Mouse (Mus musculus): ENCODE data around the gene Speg. TPM values are rescaled to one million over a fixed set of nuclear protein-coding genes. Genes with fewer than 3 reads are reported as not detected.

Gene Speg
- polyA plus RNA-seq, 1 experiment from 2014 or later: 53.4 TPM

DNA sequence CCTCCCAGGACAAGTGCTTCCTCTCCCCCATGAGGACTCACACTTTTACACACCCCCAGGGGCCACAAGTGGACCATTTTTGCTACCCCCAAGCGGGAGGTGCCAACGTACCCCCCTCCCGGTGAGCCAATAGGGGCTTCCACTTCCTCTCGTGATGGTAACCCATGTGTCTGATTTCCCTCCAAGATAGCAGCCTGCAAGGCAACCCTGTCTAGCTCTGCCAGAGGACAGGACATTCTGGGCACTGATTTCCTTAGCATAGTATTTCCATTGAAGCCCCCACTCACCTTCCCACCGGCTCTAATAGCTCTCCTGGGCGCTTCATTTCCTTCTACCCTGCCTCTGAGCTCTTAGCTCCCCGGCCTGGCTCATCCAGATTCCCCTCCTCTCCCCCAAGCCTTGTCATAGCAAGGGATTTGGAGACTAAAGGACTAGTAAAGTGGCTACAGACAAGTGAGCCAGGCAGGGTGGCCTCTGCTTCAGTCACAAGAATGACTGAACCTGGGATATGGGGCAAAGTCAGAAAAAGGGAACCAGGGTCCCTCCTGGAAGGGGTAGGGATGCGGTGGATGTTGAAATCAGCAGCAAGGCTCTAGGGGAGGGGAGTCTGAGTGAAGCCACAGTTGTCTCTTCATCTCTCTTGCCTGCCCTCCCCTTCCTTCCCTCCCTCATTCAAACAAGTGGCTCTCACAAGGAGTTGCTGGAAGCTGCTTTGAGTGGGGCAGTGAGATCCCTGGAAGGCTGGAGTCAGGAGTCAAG, 74.5 kb downstream of the Speg start:
- H3K9ac ChIP-seq (ENCODE audit: low read length): no peak overlapping the region
- 0 out of 4 replicates have a peak overlapping the region, but pooled peaks of 1 of the 2 experiments have one; percentile 31 for H3K4me3 ChIP-seq (ENCODE audit: control insufficient read depth in 1 of 2, insufficient read depth in 1 of 2, low read depth in 1 of 2, low read length in 2 of 2)
- H3K4me1 ChIP-seq (ENCODE audit: control insufficient read depth in 2 of 2, insufficient read depth in 2 of 2, low read length in 2 of 2): peaks cover 26 to 60% of the 10 kb centered on the region in 2 experiments
- H3K9me3 ChIP-seq (ENCODE audit: control insufficient read depth, low read length): no peaks in the 10 kb centered on the region
- no peak overlapping the region for H3K27ac ChIP-seq (replicated peaks in 1 of 2; ENCODE audit: control insufficient read depth in 1 of 2, insufficient read depth in 1 of 2, low read depth in 2 of 2, low read length in 2 of 2)
- 7% methylated on average over 8 of the region's 8 CpGs for WGBS
- ATAC-seq (ENCODE audit: insufficient number of reproducible peaks, insufficient read depth, low FRiP score, low read depth): no peak
- peaks cover 81% of the 10 kb centered on the region for H3K27me3 ChIP-seq (ENCODE audit: control insufficient read depth, insufficient read depth, low read length)
- no peaks in the 10 kb centered on the region for H3K36me3 ChIP-seq (ENCODE audit: control insufficient read depth, insufficient read depth, low read length)
- peak overlapping the region; percentile 64 for H3K4me2 ChIP-seq (ENCODE audit: low read length)

DNA sequence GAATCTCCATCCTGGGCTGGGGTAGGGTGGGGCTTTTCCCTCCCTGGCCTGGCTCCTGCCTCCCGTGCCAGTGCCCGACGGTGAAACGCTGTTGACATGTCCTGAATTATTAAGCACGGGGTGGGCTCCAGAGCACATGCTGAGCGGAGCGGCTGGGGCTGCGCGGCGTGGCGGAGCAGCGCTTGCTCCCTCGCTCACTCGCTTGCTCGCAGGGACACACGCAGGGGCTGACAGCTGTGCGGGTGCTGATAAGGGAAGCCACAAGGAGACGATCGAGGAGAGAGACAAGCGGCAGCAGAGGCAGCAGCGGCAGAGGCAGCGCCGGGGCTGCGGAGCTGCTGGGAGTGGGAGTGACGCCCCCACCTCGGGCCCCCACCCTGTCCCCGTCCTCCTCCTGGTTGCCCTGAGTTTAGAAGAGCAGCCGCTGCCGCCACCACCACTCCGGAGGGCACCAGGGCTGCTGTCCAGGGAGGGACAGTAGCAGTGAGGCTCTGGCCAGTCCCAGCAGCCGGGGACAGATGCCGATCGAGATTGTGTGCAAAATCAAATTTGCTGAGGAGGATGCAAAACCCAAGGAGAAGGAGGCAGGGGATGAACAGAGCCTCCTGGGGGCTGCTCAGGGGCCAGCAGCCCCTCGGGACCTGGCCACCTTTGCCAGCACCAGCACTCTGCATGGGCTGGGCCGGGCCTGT, 75.4 kb downstream of the Speg start, which contains the start of gene Asic4:
TSS of gene Asic4 (plus strand) at position 123 of the 692 bp plus-strand sequence.
- H3K27ac ChIP-seq (replicated peaks in 1 of 2; ENCODE audit: control insufficient read depth in 1 of 2, insufficient read depth in 1 of 2, low read depth in 2 of 2, low read length in 2 of 2): no peak within 1 kb of the TSS
- H3K27me3 ChIP-seq (ENCODE audit: control insufficient read depth, insufficient read depth, low read length): peaks cover 84% of the 10 kb centered on the region
- no peaks in the 10 kb centered on the region for H3K9me3 ChIP-seq (ENCODE audit: control insufficient read depth, low read length)
- H3K36me3 ChIP-seq (ENCODE audit: control insufficient read depth, insufficient read depth, low read length): no peaks in the 10 kb centered on the region
- no peak for ATAC-seq (ENCODE audit: insufficient number of reproducible peaks, insufficient read depth, low FRiP score, low read depth)
- peak within 1 kb of the TSS; percentile 64 for H3K4me2 ChIP-seq (ENCODE audit: low read length)
- WGBS: 1% methylated on average over 35 of the region's 35 CpGs
- H3K4me3 ChIP-seq (ENCODE audit: control insufficient read depth in 1 of 2, insufficient read depth in 1 of 2, low read depth in 1 of 2, low read length in 2 of 2): peak within 1 kb of the TSS; percentile 2 to 31; a peak in 2 of 4 replicates
- peaks cover 23 to 53% of the 10 kb centered on the region in 2 experiments for H3K4me1 ChIP-seq (ENCODE audit: control insufficient read depth in 2 of 2, insufficient read depth in 2 of 2, low read length in 2 of 2)
- H3K9ac ChIP-seq (ENCODE audit: low read length): peak within 1 kb of the TSS; percentile 44; the same call in 1 of the 2 replicates

DNA sequence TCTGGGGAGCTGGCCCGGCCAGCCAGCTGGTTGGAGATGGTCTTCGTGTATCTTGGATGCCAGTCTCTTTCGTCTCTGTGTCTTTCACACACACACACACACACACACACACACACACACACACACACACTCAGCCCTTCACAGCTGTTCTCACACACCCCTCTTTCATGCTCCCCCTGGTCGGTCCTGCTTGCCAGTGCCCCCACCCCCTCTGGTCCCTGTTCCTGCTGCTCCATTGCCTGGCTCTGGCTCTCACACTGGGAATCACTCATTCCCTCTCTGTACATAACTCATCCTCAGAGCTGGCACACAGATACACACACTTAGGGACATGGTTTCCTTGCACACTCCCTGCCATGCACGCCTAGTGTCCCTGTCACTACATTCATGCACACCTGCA, 76.8 kb downstream of the Speg start:
- peaks cover 95% of the 10 kb centered on the region for H3K27me3 ChIP-seq (ENCODE audit: control insufficient read depth, insufficient read depth, low read length)
- peaks cover 13 to 38% of the 10 kb centered on the region in 2 experiments for H3K4me1 ChIP-seq (ENCODE audit: control insufficient read depth in 2 of 2, insufficient read depth in 2 of 2, low read length in 2 of 2)
- no peak overlapping the region for H3K9ac ChIP-seq (ENCODE audit: low read length)
- no peaks in the 10 kb centered on the region for H3K9me3 ChIP-seq (ENCODE audit: control insufficient read depth, low read length)
- ATAC-seq (ENCODE audit: insufficient number of reproducible peaks, insufficient read depth, low FRiP score, low read depth): no peak
- WGBS: 64% methylated on average over 5 of the region's 5 CpGs
- H3K36me3 ChIP-seq (ENCODE audit: control insufficient read depth, insufficient read depth, low read length): no peaks in the 10 kb centered on the region
- H3K27ac ChIP-seq (replicated peaks in 1 of 2; ENCODE audit: control insufficient read depth in 1 of 2, insufficient read depth in 1 of 2, low read depth in 2 of 2, low read length in 2 of 2): no peak overlapping the region
- H3K4me3 ChIP-seq (ENCODE audit: control insufficient read depth in 1 of 2, insufficient read depth in 1 of 2, low read depth in 1 of 2, low read length in 2 of 2): no peak overlapping the region
- H3K4me2 ChIP-seq (ENCODE audit: low read length): no peak overlapping the region

GRCm38 (mm10) chr1:75455433-75455832, 80.3 kb downstream of the Speg start:
- Histone ChIP-seq H3K4me3 (ENCODE audit: control insufficient read depth in 1 of 2, insufficient read depth in 1 of 2, low read depth in 1 of 2, low read length in 2 of 2) (no peak overlapping the region), H3K9ac (ENCODE audit: low read length) (no peak overlapping the region), H3K36me3 (ENCODE audit: control insufficient read depth, insufficient read depth, low read length) (no peaks in the 10 kb centered on the region), H3K9me3 (ENCODE audit: control insufficient read depth, low read length) (no peaks in the 10 kb centered on the region), H3K4me1 (ENCODE audit: control insufficient read depth in 2 of 2, insufficient read depth in 2 of 2, low read length in 2 of 2) (peaks cover 11 to 31% of the 10 kb centered on the region in 2 experiments), H3K27me3 (ENCODE audit: control insufficient read depth, insufficient read depth, low read length) (peaks cover 72% of the 10 kb centered on the region), H3K4me2 (ENCODE audit: low read length) (no peak overlapping the region), H3K27ac (replicated peaks in 1 of 2; ENCODE audit: control insufficient read depth in 1 of 2, insufficient read depth in 1 of 2, low read depth in 2 of 2, low read length in 2 of 2) (no peak overlapping the region)
- WGBS: 75% methylated on average over 3 of the region's 3 CpGs
- no peak for ATAC-seq (ENCODE audit: insufficient number of reproducible peaks, insufficient read depth, low FRiP score, low read depth)

DNA sequence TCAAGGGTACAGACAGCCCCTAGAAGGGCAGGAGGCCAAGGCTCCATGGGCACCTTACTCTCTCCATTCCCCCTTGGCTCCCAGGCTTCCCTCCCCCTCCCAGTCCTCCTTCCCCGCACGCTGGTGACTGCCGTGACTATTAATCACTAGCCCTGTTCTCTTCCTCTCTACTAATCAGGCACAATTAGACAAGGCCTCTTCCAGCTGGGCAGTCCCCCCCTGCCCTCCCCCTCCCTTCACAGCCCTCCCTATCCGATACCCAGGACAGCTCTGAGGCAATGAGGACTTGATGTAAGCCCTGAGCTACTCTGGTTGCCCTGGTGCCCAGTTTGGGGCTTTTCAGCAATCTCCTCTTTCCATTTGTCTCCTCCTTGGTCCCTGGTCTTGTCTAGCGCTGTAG, 80.9 kb downstream of the Speg start:
- H3K9ac ChIP-seq (ENCODE audit: low read length): no peak overlapping the region
- H3K9me3 ChIP-seq (ENCODE audit: control insufficient read depth, low read length): no peaks in the 10 kb centered on the region
- 49% methylated on average over 5 of the region's 5 CpGs for WGBS
- H3K4me3 ChIP-seq (ENCODE audit: control insufficient read depth in 1 of 2, insufficient read depth in 1 of 2, low read depth in 1 of 2, low read length in 2 of 2): no peak overlapping the region
- ATAC-seq (ENCODE audit: insufficient number of reproducible peaks, insufficient read depth, low FRiP score, low read depth): no peak
- H3K4me2 ChIP-seq (ENCODE audit: low read length): no peak overlapping the region
- H3K27ac ChIP-seq (replicated peaks in 1 of 2; ENCODE audit: control insufficient read depth in 1 of 2, insufficient read depth in 1 of 2, low read depth in 2 of 2, low read length in 2 of 2): no peak overlapping the region
- no peaks in the 10 kb centered on the region for H3K36me3 ChIP-seq (ENCODE audit: control insufficient read depth, insufficient read depth, low read length)
- H3K4me1 ChIP-seq (ENCODE audit: control insufficient read depth in 2 of 2, insufficient read depth in 2 of 2, low read length in 2 of 2): peaks cover 11 to 25% of the 10 kb centered on the region in 2 experiments
- H3K27me3 ChIP-seq (ENCODE audit: control insufficient read depth, insufficient read depth, low read length): peaks cover 66% of the 10 kb centered on the region

GRCm38 (mm10) chr1:75456746-75457564, 81.9 kb downstream of the Speg start:
- no peaks in the 10 kb centered on the region for H3K36me3 ChIP-seq (ENCODE audit: control insufficient read depth, insufficient read depth, low read length)
- no peak overlapping the region for H3K27ac ChIP-seq (replicated peaks in 1 of 2; ENCODE audit: control insufficient read depth in 1 of 2, insufficient read depth in 1 of 2, low read depth in 2 of 2, low read length in 2 of 2)
- peaks cover 11 to 22% of the 10 kb centered on the region in 2 experiments for H3K4me1 ChIP-seq (ENCODE audit: control insufficient read depth in 2 of 2, insufficient read depth in 2 of 2, low read length in 2 of 2)
- H3K4me2 ChIP-seq (ENCODE audit: low read length): no peak overlapping the region
- no peaks in the 10 kb centered on the region for H3K9me3 ChIP-seq (ENCODE audit: control insufficient read depth, low read length)
- H3K9ac ChIP-seq (ENCODE audit: low read length): no peak overlapping the region
- ATAC-seq (ENCODE audit: insufficient number of reproducible peaks, insufficient read depth, low FRiP score, low read depth): no peak
- H3K4me3 ChIP-seq (ENCODE audit: control insufficient read depth in 1 of 2, insufficient read depth in 1 of 2, low read depth in 1 of 2, low read length in 2 of 2): no peak overlapping the region
- WGBS: 14% methylated on average over 14 of the region's 14 CpGs
- H3K27me3 ChIP-seq (ENCODE audit: control insufficient read depth, insufficient read depth, low read length): peaks cover 56% of the 10 kb centered on the region

GRCm38 (mm10) chr1:75457710-75458024, 82.6 kb downstream of the Speg start:
- Histone ChIP-seq H3K27me3 (ENCODE audit: control insufficient read depth, insufficient read depth, low read length) (peaks cover 49% of the 10 kb centered on the region), H3K27ac (replicated peaks in 1 of 2; ENCODE audit: control insufficient read depth in 1 of 2, insufficient read depth in 1 of 2, low read depth in 2 of 2, low read length in 2 of 2) (no peak overlapping the region), H3K9ac (ENCODE audit: low read length) (no peak overlapping the region), H3K9me3 (ENCODE audit: control insufficient read depth, low read length) (no peaks in the 10 kb centered on the region), H3K4me1 (ENCODE audit: control insufficient read depth in 2 of 2, insufficient read depth in 2 of 2, low read length in 2 of 2) (peaks cover 11 to 22% of the 10 kb centered on the region in 2 experiments), H3K4me3 (ENCODE audit: control insufficient read depth in 1 of 2, insufficient read depth in 1 of 2, low read depth in 1 of 2, low read length in 2 of 2) (no peak overlapping the region), H3K4me2 (ENCODE audit: low read length) (peak overlapping the region; percentile 74), H3K36me3 (ENCODE audit: control insufficient read depth, insufficient read depth, low read length) (no peaks in the 10 kb centered on the region)
- 4% methylated on average over 7 of the region's 10 CpGs for WGBS
- no peak for ATAC-seq (ENCODE audit: insufficient number of reproducible peaks, insufficient read depth, low FRiP score, low read depth)

Measured in heart, embryonic 14.5 days (tissue).